Mouse (Mus musculus) embryonic stem cell, embryonic (primary cell): Measurements from ENCODE around the gene Ice1.

ENCODE experiments used
- CTCF ChIA-PET, 4 experiments: fragments of 300-600 bp in 2 of 4; fragments of 350-600 bp in 2 of 4; sonication (Branson Sonifier 250); formaldehyde crosslinking; loops; one replicate each; lab custom pipeline; 2022; ENCODE audit warnings: inconsistent platforms in 2 of 4; lab: Charles Lee
- POLR2A ChIA-PET, 4 experiments: fragments of 300-600 bp in 2 of 4; fragments of 350-600 bp in 2 of 4; sonication (Branson Sonifier 250); formaldehyde crosslinking; loops; one replicate each; lab custom pipeline; 2022; ENCODE audit warnings: antibody characterized with exemption in 4 of 4, inconsistent platforms in 1 of 4; lab: Charles Lee

Gene Ice1

GRCm38 (mm10) chr13:70517651-70518050, 119.8 kb downstream of the Ice1 start:
- POLR2A ChIA-PET, result no interaction called here
- CTCF ChIA-PET, result interaction anchor here in 1 of 4 experiments (0.5 kb wide), 1 partner anchor 780 kb away, joined by 3 read pairs; no protein-coding TSS in a partner anchor

GRCm38 (mm10) chr13:70515004-70515403, 122.4 kb downstream of the Ice1 start:
- POLR2A ChIA-PET, result no interaction called here

GRCm38 (mm10) chr13:70510199-70510598, 127.2 kb downstream of the Ice1 start:
- ChIA-PET CTCF (interaction anchor here in 3 of 4 experiments (0.6 to 1.9 kb wide), 9 partner anchors 9 to 1148 kb away, joined by 3 to 9 read pairs (median 4); partner anchors contain the start of gene Ube2ql1 (in 1 of the 3)), POLR2A (interaction anchor here in 1 of 4 experiments (0.5 kb wide), 1 partner anchor 43 kb away, joined by 3 read pairs; no protein-coding TSS in a partner anchor)

More at GRCm38 (mm10) chr13:70515004-70515403, 122.4 kb downstream of the Ice1 start:
- CTCF ChIA-PET, result interaction anchor here in 1 of 4 experiments (1.0 kb wide), 1 partner anchor 30 kb away, joined by 3 read pairs; no protein-coding TSS in a partner anchor

GRCm38 (mm10) chr13:70509375-70510016, 127.9 kb downstream of the Ice1 start:
- ChIA-PET POLR2A (no interaction called here), CTCF (interaction anchor here in 2 of 4 experiments (0.6 to 1.9 kb wide), 8 partner anchors 8 to 769 kb away, joined by 3 to 9 read pairs (median 4); partner anchors contain the start of gene Ube2ql1 (in 1 of the 2))

- POLR2A ChIA-PET, result no interaction called here
- CTCF ChIA-PET, result interaction anchor here in 2 of 4 experiments (0.5 to 1.9 kb wide), 3 partner anchors 25 to 176 kb away, joined by 4 to 6 read pairs (median 5); no protein-coding TSS in a partner anchor
Measured at GRCm38 (mm10) chr13:70508708-70509374, 128.6 kb downstream of the Ice1 start.
